Mouse (Mus musculus) liver, embryonic 12.5 days (tissue): ENCODE results near the gene 4930469K13Rik. TPM values are rescaled to one million over a fixed set of nuclear protein-coding genes. Genes with fewer than 3 reads are reported as not detected.

Experiments
- ATAC-seq: fragments of 200-750 bp; cut with Nextera tagmentation; 2 replicates; pipeline ENCODE4 v1.8.0; 2017; ENCODE audit warnings: moderate number of reproducible peaks, mild to moderate bottlenecking, moderate library complexity
- H3K27ac ChIP-seq: fragments of 300-500 bp; sonication (generic); 2 replicates; pipeline ENCODE4 v1.5.1; 2016; ENCODE audit warnings: mild to moderate bottlenecking
- H3K27me3 ChIP-seq: fragments of 300-500 bp; sonication (generic); replicated peaks from 2 replicates; pipeline ENCODE4 v1.6.1; 2016; ENCODE audit warnings: mild to moderate bottlenecking, moderate library complexity
- H3K36me3 ChIP-seq: fragments of 300-500 bp; sonication (generic); 2 replicates; pipeline ENCODE4 v1.6.1; 2016; ENCODE audit warnings: mild to moderate bottlenecking, moderate library complexity
- H3K4me1 ChIP-seq: fragments of 300-500 bp; sonication (generic); 2 replicates; pipeline ENCODE4 v1.6.1; 2016
- H3K4me2 ChIP-seq: fragments of 300-500 bp; sonication (generic); 2 replicates; pipeline ENCODE4 v1.6.1; 2016; ENCODE audit warnings: mild to moderate bottlenecking, moderate library complexity
- H3K4me3 ChIP-seq: fragments of 300-500 bp; sonication (generic); 2 replicates; pipeline ENCODE4 v1.5.1; 2016; ENCODE audit warnings: mild to moderate bottlenecking, moderate library complexity
- H3K9ac ChIP-seq: fragments of 300-500 bp; sonication (generic); 2 replicates; pipeline ENCODE4 v1.6.1; 2016; ENCODE audit warnings: mild to moderate bottlenecking, moderate library complexity
- H3K9me3 ChIP-seq: fragments of 300-500 bp; sonication (generic); replicated peaks from 2 replicates; pipeline ENCODE4 v1.6.1; 2016; ENCODE audit warnings: mild to moderate bottlenecking, moderate library complexity
- WGBS: fragments of 180-500 bp; shearing (Covaris S2); methylation state at CpG from one replicate; pipeline ENCODE4 v1.1.7; 2016; ENCODE audit not compliant: insufficient replicate concordance; 5-methylcytosine and 5-hydroxymethylcytosine counted together
- polyA plus RNA-seq: library from polyadenylated mRNA; unstranded; fragments of >200 nt; fragmentation: Nextera tagmentation; extraction: Ambion mirVana; gene quantifications from 2 replicates; pipeline ENCODE4 v1.2.1, GENCODE M21; 2016

4930469K13Rik gene
- polyA plus RNA-seq, 1 experiment from 2014 or later: not detected

GRCm38 (mm10) chr11:34050063-34050462 is 48.3 kb downstream of the 4930469K13Rik start:
- Histone ChIP-seq H3K27me3 (no peaks in the 10 kb centered on the region), H3K27ac (no peak overlapping the region), H3K36me3 (no peaks in the 10 kb centered on the region), H3K4me1 (peaks cover 15% of the 10 kb centered on the region), H3K4me3 (no peak overlapping the region), H3K9ac (no peak overlapping the region), H3K4me2 (no peak overlapping the region), H3K9me3 (no peaks in the 10 kb centered on the region)
- ATAC-seq: no peak
- 52% methylated on average over 1 of the region's 1 CpGs for WGBS

GRCm38 (mm10) chr11:34049125-34049379 is 49.3 kb downstream of the 4930469K13Rik start:
- peaks cover 15% of the 10 kb centered on the region for H3K4me1 ChIP-seq
- 73% methylated on average over 1 of the region's 1 CpGs for WGBS
- H3K36me3 ChIP-seq: no peaks in the 10 kb centered on the region
- no peak overlapping the region for H3K9ac ChIP-seq
- ATAC-seq: no peak
- no peaks in the 10 kb centered on the region for H3K9me3 ChIP-seq
- peak overlapping the region; percentile 6; the same call in 1 of the 2 replicates for H3K4me3 ChIP-seq
- H3K27me3 ChIP-seq: no peaks in the 10 kb centered on the region
- no peak overlapping the region for H3K27ac ChIP-seq
- H3K4me2 ChIP-seq: peak overlapping the region; percentile 21

GRCm38 (mm10) chr11:34048375-34049124 is 49.8 kb downstream of the 4930469K13Rik start:
- H3K4me2 ChIP-seq: peak overlapping the region; percentile 2; the same call in 1 of the 2 replicates
- no peaks in the 10 kb centered on the region for H3K9me3 ChIP-seq
- peak overlapping the region; percentile 30 for H3K4me3 ChIP-seq

GRCm38 (mm10) chr11:34047542-34047937 is 50.8 kb downstream of the 4930469K13Rik start:
- Histone ChIP-seq H3K4me3 (peak overlapping the region; percentile 30), H3K9me3 (no peaks in the 10 kb centered on the region), H3K4me2 (peak overlapping the region; percentile 2; the same call in 1 of the 2 replicates), H3K36me3 (no peaks in the 10 kb centered on the region), H3K27me3 (no peaks in the 10 kb centered on the region), H3K9ac (no peak overlapping the region), H3K27ac (no peak overlapping the region), H3K4me1 (peaks cover 8% of the 10 kb centered on the region)
- WGBS: 56% methylated on average over 5 of the region's 5 CpGs
- ATAC-seq: no peak

More at GRCm38 (mm10) chr11:34048375-34049124, 49.8 kb downstream of the 4930469K13Rik start:
- Histone ChIP-seq H3K4me1 (peaks cover 15% of the 10 kb centered on the region), H3K27ac (no peak overlapping the region), H3K36me3 (no peaks in the 10 kb centered on the region), H3K9ac (no peak overlapping the region), H3K27me3 (no peaks in the 10 kb centered on the region)
- 70% methylated on average over 8 of the region's 8 CpGs for WGBS
- ATAC-seq: no peak

- no peak for ATAC-seq
- H3K9ac ChIP-seq: no peak within 1 kb of the TSS
- WGBS: 30% methylated on average over 6 of the region's 6 CpGs
Observed at GRCm38 (mm10) chr11:34046767-34047541, 51.4 kb downstream of the 4930469K13Rik start, which contains the start of gene Lcp2. Gene Lcp2 (plus strand): TSS chr11:34046920.

GRCm38 (mm10) chr11:34042808-34043207 is 55.5 kb downstream of the 4930469K13Rik start:
- peaks cover 2% of the 10 kb centered on the region; the same call in 1 of the 2 replicates for H3K4me1 ChIP-seq
- no peak for ATAC-seq
- H3K27ac ChIP-seq: no peak overlapping the region
- no peak overlapping the region for H3K4me2 ChIP-seq
- 0 out of 2 replicates have a peak, but pooled peaks cover 3% of the 10 kb centered on the region for H3K9me3 ChIP-seq
- H3K4me3 ChIP-seq: no peak overlapping the region
- 48% methylated on average over 1 of the region's 1 CpGs for WGBS
- no peak overlapping the region for H3K9ac ChIP-seq
- no peaks in the 10 kb centered on the region for H3K27me3 ChIP-seq
- no peaks in the 10 kb centered on the region for H3K36me3 ChIP-seq

More at GRCm38 (mm10) chr11:34046767-34047541, 51.4 kb downstream of the 4930469K13Rik start, which contains the start of gene Lcp2:
- Histone ChIP-seq H3K4me1 (peaks cover 2% of the 10 kb centered on the region; the same call in 1 of the 2 replicates), H3K36me3 (no peaks in the 10 kb centered on the region), H3K9me3 (no peaks in the 10 kb centered on the region), H3K27ac (no peak within 1 kb of the TSS), H3K27me3 (no peaks in the 10 kb centered on the region), H3K4me3 (peak within 1 kb of the TSS; percentile 30), H3K4me2 (peak within 1 kb of the TSS; percentile 2; the same call in 1 of the 2 replicates)

- WGBS: 71% methylated on average over 5 of the region's 5 CpGs
- Histone ChIP-seq H3K4me1 (no peaks in the 10 kb centered on the region), H3K27me3 (no peaks in the 10 kb centered on the region), H3K4me3 (no peak overlapping the region), H3K36me3 (no peaks in the 10 kb centered on the region), H3K27ac (no peak overlapping the region), H3K9ac (no peak overlapping the region), H3K9me3 (0 out of 2 replicates have a peak, but pooled peaks cover 3% of the 10 kb centered on the region), H3K4me2 (no peak overlapping the region)
- ATAC-seq: no peak
Observed at GRCm38 (mm10) chr11:34040061-34040460, 58.3 kb downstream of the 4930469K13Rik start.

- no peak for ATAC-seq
- H3K27me3 ChIP-seq: no peaks in the 10 kb centered on the region
- no peak overlapping the region for H3K9ac ChIP-seq
- H3K4me1 ChIP-seq: peaks cover 19% of the 10 kb centered on the region
- H3K27ac ChIP-seq: no peak overlapping the region
- 66% methylated on average over 5 of the region's 5 CpGs for WGBS
- H3K9me3 ChIP-seq: 0 out of 2 replicates have a peak, but pooled peaks cover under 1% of the 10 kb centered on the region
- no peak overlapping the region for H3K4me3 ChIP-seq
- H3K4me2 ChIP-seq: no peak overlapping the region
- H3K36me3 ChIP-seq: no peaks in the 10 kb centered on the region
Observed at GRCm38 (mm10) chr11:34035909-34036658, 62.3 kb downstream of the 4930469K13Rik start.

- H3K27me3 ChIP-seq: no peaks in the 10 kb centered on the region
- no peak for ATAC-seq
- H3K4me1 ChIP-seq: peaks cover 21% of the 10 kb centered on the region
- no peaks in the 10 kb centered on the region for H3K36me3 ChIP-seq
- no peak overlapping the region for H3K9ac ChIP-seq
- no peak overlapping the region for H3K4me3 ChIP-seq
- WGBS: 52% methylated on average over 2 of the region's 2 CpGs
- H3K9me3 ChIP-seq: no peaks in the 10 kb centered on the region
- H3K27ac ChIP-seq: no peak overlapping the region
- no peak overlapping the region for H3K4me2 ChIP-seq
Observed at GRCm38 (mm10) chr11:34034794-34035193, 63.6 kb downstream of the 4930469K13Rik start.

- no peaks in the 10 kb centered on the region for H3K36me3 ChIP-seq
- WGBS: 66% methylated on average over 5 of the region's 5 CpGs
Observed at GRCm38 (mm10) chr11:34034008-34034505, 64.3 kb downstream of the 4930469K13Rik start.

GRCm38 (mm10) chr11:34031015-34031805 is 67.1 kb downstream of the 4930469K13Rik start:
- peak overlapping the region; percentile 56 for H3K4me2 ChIP-seq
- H3K36me3 ChIP-seq: no peaks in the 10 kb centered on the region
- 0 out of 2 replicates have a peak overlapping the region, but pooled peaks have one; percentile 2 for H3K4me3 ChIP-seq
- H3K4me1 ChIP-seq: peaks cover 21% of the 10 kb centered on the region
- no peak overlapping the region for H3K9ac ChIP-seq
- no peaks in the 10 kb centered on the region for H3K9me3 ChIP-seq
- H3K27me3 ChIP-seq: no peaks in the 10 kb centered on the region
- 17% methylated on average over 8 of the region's 8 CpGs for WGBS
- 0 out of 2 replicates have a peak overlapping the region, but pooled peaks have one; percentile 51 for H3K27ac ChIP-seq
- ATAC-seq: peak; percentile 70

More at GRCm38 (mm10) chr11:34034008-34034505, 64.3 kb downstream of the 4930469K13Rik start:
- H3K9me3 ChIP-seq: no peaks in the 10 kb centered on the region
- H3K9ac ChIP-seq: no peak overlapping the region
- H3K4me3 ChIP-seq: no peak overlapping the region
- ATAC-seq: no peak
- H3K27ac ChIP-seq: no peak overlapping the region
- no peak overlapping the region for H3K4me2 ChIP-seq
- peaks cover 21% of the 10 kb centered on the region for H3K4me1 ChIP-seq
- H3K27me3 ChIP-seq: no peaks in the 10 kb centered on the region
